Mouse (Mus musculus) MEL (cell line): ENCODE data around the gene Sec14l4. TPM values are rescaled to one million over a fixed set of nuclear protein-coding genes. Genes with fewer than 3 reads are reported as not detected.
A peak's percentile ranks its signal among the peaks of the same experiment; 100 is the strongest.

Source experiments
- DNase-seq: peaks from one replicate; pipeline ENCODE4 v3.0.0; 2011; ENCODE audit warnings: low read depth, low spot score
- H3K27ac ChIP-seq: 2 replicates; pipeline ENCODE4 v1.5.1; 2012; ENCODE audit warnings: low read depth, mild to moderate bottlenecking, control low read depth, low read length, moderate library complexity; ENCODE audit not compliant: control insufficient read depth
- H3K27me3 ChIP-seq, 2 experiments: fragments of 150-350 bp in 1 of 2; sonication (generic) in 1 of 2; 2 replicates each; pipeline ENCODE4 v1.6.1; 2012; ENCODE audit warnings: low read length in 2 of 2, mild to moderate bottlenecking in 2 of 2, improper control_type of control experiment in 1 of 2, moderate library complexity in 1 of 2; ENCODE audit not compliant: insufficient read depth in 2 of 2, control insufficient read depth in 1 of 2
- H3K36me3 ChIP-seq, 2 experiments: 2 replicates each; pipeline ENCODE4 v1.6.1; 2012 to 2014; ENCODE audit warnings: low read length in 2 of 2, improper control_type of control experiment in 1 of 2, inconsistent platforms in 1 of 2, mild to moderate bottlenecking in 1 of 2; ENCODE audit not compliant: insufficient read depth in 2 of 2, control insufficient read depth in 1 of 2
- H3K4me1 ChIP-seq, 2 experiments: fragments of 150-350 bp in 1 of 2; sonication (generic) in 1 of 2; 2 replicates each; pipeline ENCODE4 v1.6.1; 2012; ENCODE audit warnings: low read length in 2 of 2, improper control_type of control experiment in 1 of 2, mild to moderate bottlenecking in 1 of 2; ENCODE audit not compliant: insufficient read depth in 2 of 2, control insufficient read depth in 1 of 2
- H3K4me3 ChIP-seq, 2 experiments: fragments of 150-350 bp in 1 of 2; sonication (generic) in 1 of 2; 2 replicates each; pipeline ENCODE4 v1.5.1; 2012; ENCODE audit warnings: low read depth in 2 of 2, low read length in 2 of 2, mild to moderate bottlenecking in 2 of 2, moderate library complexity in 2 of 2, control low read depth in 1 of 2, improper control_type of control experiment in 1 of 2; ENCODE audit not compliant: control insufficient read depth in 1 of 2, insufficient read depth in 1 of 2
- H3K79me2 ChIP-seq: 2 replicates; pipeline ENCODE4 v1.6.1; 2012; ENCODE audit warnings: mild to moderate bottlenecking, low read length, moderate library complexity; ENCODE audit not compliant: control insufficient read depth, poor library complexity, insufficient read depth
- H3K9ac ChIP-seq: 2 replicates; pipeline ENCODE4 v1.6.1; 2012; ENCODE audit warnings: low read depth, mild to moderate bottlenecking, control low read depth, low read length, moderate library complexity; ENCODE audit not compliant: control insufficient read depth, poor library complexity, severe bottlenecking
- H3K9me3 ChIP-seq: fragments of 150-350 bp; sonication (generic); replicated peaks from 2 replicates; pipeline ENCODE4 v1.6.1; 2012; ENCODE audit warnings: mild to moderate bottlenecking, low read length, improper control_type of control experiment, moderate library complexity; ENCODE audit not compliant: insufficient read depth
- CHD1 ChIP-seq: IDR thresholded peaks from 2 replicates; pipeline ENCODE4 v1.6.1; 2012; ENCODE audit warnings: low read depth, mild to moderate bottlenecking, inconsistent platforms, low read length, improper control_type of control experiment
- CHD2 ChIP-seq: IDR thresholded peaks from 2 replicates; pipeline ENCODE4 v1.6.1; 2011; ENCODE audit warnings: low read length, improper control_type of control experiment
- CTCF ChIP-seq, 3 experiments: IDR thresholded peaks in 2 of 3; conservative IDR thresholded peaks in 1 of 3; 2 replicates each; pipeline ENCODE4 v1.5.1; 2011 to 2012; ENCODE audit warnings: low read length in 3 of 3, low read depth in 2 of 3, mild to moderate bottlenecking in 2 of 3, improper control_type of control experiment in 1 of 3, inconsistent platforms in 1 of 3, mixed read lengths in 1 of 3, moderate library complexity in 1 of 3; ENCODE audit not compliant: control insufficient read depth in 1 of 3, insufficient read depth in 1 of 3, poor library complexity in 1 of 3, severe bottlenecking in 1 of 3
- E2F4 ChIP-seq: IDR thresholded peaks from 2 replicates; pipeline ENCODE4 v1.6.1; 2011; ENCODE audit warnings: low read depth, low read length, improper control_type of control experiment, borderline replicate concordance
- ELF1 ChIP-seq: IDR thresholded peaks from 2 replicates; pipeline ENCODE4 v1.6.1; 2014; ENCODE audit warnings: low read depth, mild to moderate bottlenecking, inconsistent platforms, low read length, improper control_type of control experiment, moderate library complexity
- EP300 ChIP-seq, 2 experiments: IDR thresholded peaks; 2 replicates each; pipeline ENCODE4 v1.6.1; 2011; ENCODE audit warnings: improper control_type of control experiment in 2 of 2, low read length in 2 of 2, low read depth in 1 of 2, mild to moderate bottlenecking in 1 of 2
- ETS1 ChIP-seq: IDR thresholded peaks from 2 replicates; pipeline ENCODE4 v1.6.1; 2012; ENCODE audit warnings: low read depth, mild to moderate bottlenecking, inconsistent platforms, low read length, improper control_type of control experiment, moderate library complexity
- JUND ChIP-seq: IDR thresholded peaks from 2 replicates; pipeline ENCODE4 v1.6.1; 2011; ENCODE audit warnings: low read depth, mild to moderate bottlenecking, improper control_type of control experiment, low read length
- KAT2A ChIP-seq: conservative IDR thresholded peaks from 2 replicates; pipeline ENCODE4 v1.6.1; 2012; ENCODE audit warnings: low read depth, low read length, improper control_type of control experiment, inconsistent platforms
- MAFK ChIP-seq: IDR thresholded peaks from 2 replicates; pipeline ENCODE4 v1.6.1; 2011; ENCODE audit warnings: low read depth, mild to moderate bottlenecking, low read length, improper control_type of control experiment, borderline replicate concordance
- MAX ChIP-seq: IDR thresholded peaks from 2 replicates; pipeline ENCODE4 v1.6.1; 2011; ENCODE audit warnings: low read length, improper control_type of control experiment
- MAZ ChIP-seq: IDR thresholded peaks from 2 replicates; pipeline ENCODE4 v1.6.1; 2012; ENCODE audit warnings: low read depth, mild to moderate bottlenecking, inconsistent platforms, low read length, improper control_type of control experiment
- MEF2A ChIP-seq: IDR thresholded peaks from 2 replicates; pipeline ENCODE4 v1.6.1; 2014; ENCODE audit warnings: low read depth, mild to moderate bottlenecking, inconsistent platforms, low read length, improper control_type of control experiment; ENCODE audit not compliant: poor library complexity, insufficient replicate concordance, severe bottlenecking; ENCODE audit errors: extremely low read depth
- MYC ChIP-seq: IDR thresholded peaks from 2 replicates; pipeline ENCODE4 v1.6.1; 2011; ENCODE audit warnings: low read depth, mild to moderate bottlenecking, low read length, improper control_type of control experiment, moderate library complexity
- NRF1 ChIP-seq: IDR thresholded peaks from 2 replicates; pipeline ENCODE4 v1.6.1; 2014; ENCODE audit warnings: low read depth, mild to moderate bottlenecking, inconsistent platforms, low read length, improper control_type of control experiment, moderate library complexity; ENCODE audit not compliant: poor library complexity, insufficient read depth, severe bottlenecking
- POLR2AphosphoS2 ChIP-seq: IDR thresholded peaks from 2 replicates; pipeline ENCODE4 v1.6.1; 2011; ENCODE audit warnings: low read length, improper control_type of control experiment
- POLR2AphosphoS5 ChIP-seq: IDR thresholded peaks from 2 replicates; pipeline ENCODE4 v1.6.1; 2012; ENCODE audit warnings: low read depth, borderline replicate concordance, mild to moderate bottlenecking, inconsistent platforms, low read length, moderate library complexity, mixed read lengths
- RAD21 ChIP-seq: IDR thresholded peaks from 2 replicates; pipeline ENCODE4 v1.6.1; 2011; ENCODE audit warnings: mild to moderate bottlenecking, low read depth, low read length, improper control_type of control experiment
- RCOR1 ChIP-seq: IDR thresholded peaks from 2 replicates; pipeline ENCODE4 v1.6.1; 2012; ENCODE audit warnings: low read depth, mild to moderate bottlenecking, inconsistent platforms, low read length, improper control_type of control experiment
- SMC3 ChIP-seq: IDR thresholded peaks from 2 replicates; pipeline ENCODE4 v1.6.1; 2011; ENCODE audit warnings: low read depth, low read length, improper control_type of control experiment
- TAL1 ChIP-seq: IDR thresholded peaks from 2 replicates; pipeline ENCODE4 v1.6.1; 2012; ENCODE audit warnings: mild to moderate bottlenecking, inconsistent platforms, low read length, moderate library complexity, mixed read lengths
- TBP ChIP-seq: IDR thresholded peaks from 2 replicates; pipeline ENCODE4 v1.8.0; 2011; ENCODE audit warnings: low read depth, low read length, improper control_type of control experiment
- TCF12 ChIP-seq: IDR thresholded peaks from 2 replicates; pipeline ENCODE4 v1.6.1; 2014; ENCODE audit warnings: low read depth, mild to moderate bottlenecking, inconsistent platforms, low read length, improper control_type of control experiment, moderate library complexity
- UBTF ChIP-seq: IDR thresholded peaks from 2 replicates; pipeline ENCODE4 v1.6.1; 2012; ENCODE audit warnings: low read depth, mild to moderate bottlenecking, inconsistent platforms, low read length, improper control_type of control experiment, moderate library complexity, borderline replicate concordance; ENCODE audit not compliant: insufficient read depth
- USF1 ChIP-seq: IDR thresholded peaks from 2 replicates; pipeline ENCODE4 v1.6.1; 2014; ENCODE audit warnings: low read depth, mild to moderate bottlenecking, inconsistent platforms, low read length, improper control_type of control experiment, moderate library complexity
- USF2 ChIP-seq, 2 experiments: IDR thresholded peaks; 2 replicates each; pipeline ENCODE4 v1.6.1; 2011 to 2012; ENCODE audit warnings: improper control_type of control experiment in 2 of 2, low read length in 2 of 2, borderline replicate concordance in 1 of 2, inconsistent platforms in 1 of 2, low read depth in 1 of 2, mild to moderate bottlenecking in 1 of 2; ENCODE audit not compliant: insufficient read depth in 1 of 2
- ZC3H11A ChIP-seq: IDR thresholded peaks from 2 replicates; pipeline ENCODE4 v1.6.1; 2012; ENCODE audit warnings: low read depth, mild to moderate bottlenecking, inconsistent platforms, low read length, improper control_type of control experiment
- ZNF384 ChIP-seq: IDR thresholded peaks from 2 replicates; pipeline ENCODE4 v1.6.1; 2012; ENCODE audit warnings: low read depth, mild to moderate bottlenecking, inconsistent platforms, low read length, improper control_type of control experiment
- polyA plus RNA-seq, 2 experiments: library from polyadenylated mRNA; stranded (reverse) in 1 of 2; unstranded in 1 of 2; fragments of >175 nt in 1 of 2; fragments of >200 nt in 1 of 2; gene quantifications; 2 replicates each; pipeline versions ENCODE4 v1.2.1 to v1.2.4; 2012; ENCODE audit warnings: low replicate concordance in 2 of 2, low read depth in 1 of 2; ENCODE audit not compliant: insufficient read length in 2 of 2, insufficient read depth in 1 of 2, missing spikeins in 1 of 2
- total RNA-seq: library from RNA; depleted of rRNA; stranded (reverse); fragments of 300-350 nt; gene quantifications from 2 replicates; pipeline ENCODE4 v1.2.3, GENCODE M21; 2012

The Sec14l4 gene
- total and polyA plus RNA-seq, 3 experiments: not detected

- Histone ChIP-seq H3K9me3 (no peaks in the 10 kb centered on the region), H3K79me2 (no peaks in the 10 kb centered on the region), H3K4me1 (no peaks in the 10 kb centered on the region), H3K36me3 (no peaks in the 10 kb centered on the region), H3K9ac (no peak overlapping the region), H3K27me3 (peaks cover 0 to 2% of the 10 kb centered on the region in 2 experiments; a peak in 1 of 4 replicates), H3K4me3 (no peak overlapping the region), H3K27ac (no peak overlapping the region)
- DNase-seq: no peak
- TF ChIP-seq POLR2AphosphoS2: no peak
- TF ChIP-seq MYC: no peak
- TF ChIP-seq SMC3: no peak
- no peak for TF ChIP-seq CTCF (IDR thresholded peaks at IDR 0.05 in 2 of 3, conservative IDR thresholded peaks at IDR 0.05 in 1 of 3; ENCODE audit: control insufficient read depth in 1 of 3, insufficient read depth in 1 of 3, low read depth in 2 of 3, low read length in 3 of 3, poor library complexity in 1 of 3, severe bottlenecking in 1 of 3)
- TF ChIP-seq TCF12: no peak
- no peak for TF ChIP-seq ZC3H11A
- no peak for TF ChIP-seq USF2 (IDR thresholded peaks at IDR 0.05; ENCODE audit: borderline replicate concordance in 1 of 2, insufficient read depth in 1 of 2, low read depth in 1 of 2, low read length in 2 of 2)
- TF ChIP-seq UBTF: no peak
- TF ChIP-seq USF1: no peak
- no peak for TF ChIP-seq CHD2
- TF ChIP-seq TBP: no peak
- TF ChIP-seq MAFK: no peak
- TF ChIP-seq E2F4: no peak
- TF ChIP-seq MAZ: no peak
- TF ChIP-seq TAL1: no peak
- TF ChIP-seq CHD1: no peak
These were observed 47.1 kb downstream of the Sec14l4 start for GRCm38 (mm10) chr11:4078267-4078933.

- no peak for TF ChIP-seq E2F4
- no peak for TF ChIP-seq MYC
- no peak for TF ChIP-seq ETS1
- TF ChIP-seq ZC3H11A: peak; percentile 48; the same call in 1 of the 2 replicates
- TF ChIP-seq MAZ: no peak
- no peak for TF ChIP-seq MEF2A
- TF ChIP-seq POLR2AphosphoS2: no peak
- no peak for TF ChIP-seq NRF1
- TF ChIP-seq CTCF (IDR thresholded peaks at IDR 0.05 in 2 of 3, conservative IDR thresholded peaks at IDR 0.05 in 1 of 3; ENCODE audit: control insufficient read depth in 1 of 3, insufficient read depth in 1 of 3, low read depth in 2 of 3, low read length in 3 of 3, poor library complexity in 1 of 3, severe bottlenecking in 1 of 3): peak; percentile 94 to 98 (median 97)
- no peak for TF ChIP-seq MAX
- TF ChIP-seq CHD1: no peak
- TF ChIP-seq SMC3: peak; percentile 92
- no peak for TF ChIP-seq POLR2AphosphoS5
- TF ChIP-seq EP300 (IDR thresholded peaks at IDR 0.05; ENCODE audit: low read depth in 1 of 2, low read length in 2 of 2): no peak
- no peak for TF ChIP-seq JUND
- no peak for TF ChIP-seq KAT2A
- no peak for TF ChIP-seq ZNF384
- no peak for TF ChIP-seq RCOR1
- no peak for TF ChIP-seq UBTF
- no peak for TF ChIP-seq USF1
- peak; percentile 75 for TF ChIP-seq ELF1
- peak; percentile 79 for TF ChIP-seq RAD21
- no peak overlapping the region for H3K4me3 ChIP-seq
- H3K79me2 ChIP-seq: no peaks in the 10 kb centered on the region
- H3K4me1 ChIP-seq: no peaks in the 10 kb centered on the region
- no peak overlapping the region for H3K9ac ChIP-seq
- H3K27me3 ChIP-seq: no peaks in the 10 kb centered on the region
- peak; percentile 88 for DNase-seq
- no peaks in the 10 kb centered on the region for H3K36me3 ChIP-seq
- no peak overlapping the region for H3K27ac ChIP-seq
- no peaks in the 10 kb centered on the region for H3K9me3 ChIP-seq
These were observed 49.0 kb downstream of the Sec14l4 start for GRCm38 (mm10) chr11:4080219-4080618.
